Mouse (Mus musculus) thymus, adult 2 months (tissue): ENCODE measurements around the gene Trio.

Source experiments
- CTCF ChIP-seq: fragments of 200-500 bp; IDR thresholded peaks from 2 replicates; pipeline ENCODE4 v1.5.1; 2012; ENCODE audit warnings: mild to moderate bottlenecking, control low read depth, low read length, moderate library complexity, borderline replicate concordance; ENCODE audit not compliant: control insufficient read depth, poor library complexity, insufficient read depth; ENCODE audit errors: extremely low read depth
- POLR2A ChIP-seq: fragments of 200-500 bp; IDR thresholded peaks from 2 replicates; pipeline ENCODE4 v1.6.1; 2012; ENCODE audit warnings: mild to moderate bottlenecking, low read length, control low read depth, moderate library complexity; ENCODE audit not compliant: control insufficient read depth, poor library complexity, insufficient read depth; ENCODE audit errors: extremely low read depth

DNA sequence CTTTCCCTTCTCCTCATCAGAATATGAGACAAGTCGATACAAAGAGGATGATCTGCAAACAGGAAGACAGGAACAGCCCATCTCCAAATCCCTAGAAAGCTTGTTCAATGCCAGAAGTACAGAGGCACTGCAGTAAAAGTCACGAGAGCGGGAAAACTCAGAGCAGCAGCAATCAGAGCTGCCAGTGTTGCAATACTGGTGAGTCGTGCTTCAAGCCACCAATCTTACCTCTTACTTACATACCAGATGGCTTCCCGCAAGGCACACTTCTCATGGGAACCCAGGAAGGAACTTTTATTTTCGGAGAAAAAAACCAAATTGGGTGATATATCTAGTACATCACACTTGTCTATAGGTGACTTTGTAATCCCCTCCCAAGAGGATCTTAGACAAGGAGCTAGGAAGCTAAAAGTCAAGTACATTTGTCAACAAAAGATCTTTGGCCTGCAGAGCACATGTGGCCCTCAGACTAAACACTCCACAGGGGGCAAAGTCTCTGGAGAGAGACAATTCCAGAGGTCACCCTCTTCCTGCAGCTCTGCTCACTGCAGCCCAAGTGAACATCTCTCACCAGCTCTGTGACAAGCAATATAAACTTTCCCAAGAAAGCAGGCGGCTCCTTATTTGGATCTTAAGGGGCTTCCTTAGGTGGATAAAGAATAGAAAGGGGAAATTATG is 6.1 kb downstream of the Trio start:
- TF ChIP-seq POLR2A (no peak), CTCF (no peak)
